Mouse (Mus musculus): Measurements from ENCODE around the gene Map3k11. TPM values are rescaled to one million over a fixed set of nuclear protein-coding genes. Genes with fewer than 3 reads are reported as not detected.

Gene Map3k11
- total and polyA plus RNA-seq, 3 experiments, result 22.2 to 145 (median 23.3) TPM

DNA sequence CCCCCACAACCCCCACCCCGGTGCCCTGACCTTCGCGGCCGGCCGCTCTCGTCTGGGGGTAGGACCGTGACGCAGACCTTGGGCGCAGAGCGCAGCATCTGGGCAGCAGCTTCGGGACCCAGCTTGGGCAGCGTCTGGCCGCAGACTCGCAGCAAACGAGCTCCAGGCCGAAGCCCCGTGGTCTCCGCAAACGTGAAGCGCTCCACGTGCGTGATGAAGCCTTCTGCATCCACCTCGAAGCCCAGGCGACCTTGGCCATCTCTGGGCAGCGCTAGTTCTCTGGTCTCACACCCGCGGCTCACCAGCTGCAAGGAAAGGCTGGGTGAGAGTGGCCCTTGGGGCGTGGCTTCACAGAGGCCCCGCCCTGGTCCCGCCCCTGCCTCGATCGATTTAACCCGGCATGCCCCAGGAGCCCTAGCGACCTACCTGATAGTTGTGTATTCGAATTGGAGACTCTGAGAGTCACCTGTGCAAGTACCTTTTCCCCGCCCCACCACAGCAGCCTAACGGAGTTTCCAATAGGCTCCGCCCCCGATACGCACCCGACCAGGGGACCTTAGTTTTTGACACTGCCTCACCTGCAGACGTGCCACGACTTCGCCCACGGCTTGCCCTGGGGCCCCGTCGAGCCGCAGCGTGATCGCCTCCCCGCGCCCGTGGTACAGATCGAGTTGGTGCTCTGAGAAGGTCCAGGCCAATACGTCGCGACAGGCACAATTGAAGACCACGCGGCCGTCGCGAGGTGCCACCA, 34.4 kb upstream of the Map3k11 start:
- ATAC-seq (ENCODE audit: extremely low read depth, insufficient number of reproducible peaks, low FRiP score, poor library complexity, severe bottlenecking) (no peak), DNase-seq (ENCODE audit: low spot score) (no peak)
- TF ChIP-seq GATA2 (IDR thresholded peaks at IDR 0.05; ENCODE audit: borderline replicate concordance, low read depth, low read length) (no peak), TAL1 (conservative IDR thresholded peaks at IDR 0.05; ENCODE audit: low read depth, low read length) (no peak), GATA1 (IDR thresholded peaks at IDR 0.05; ENCODE audit: borderline replicate concordance, low read length) (no peak), CTCF (IDR thresholded peaks at IDR 0.05; ENCODE audit: low read depth, low read length) (no peak), POLR2AphosphoS5 (IDR thresholded peaks at IDR 0.05; ENCODE audit: insufficient replicate concordance, low read depth, low read length) (no peak)
- Histone ChIP-seq H3K27me3 (ENCODE audit: insufficient read depth, low read length) (no peaks in the 10 kb centered on the region), H3K4me1 (ENCODE audit: insufficient read depth, low read depth, low read length) (peaks cover 9% of the 10 kb centered on the region), H3K4me3 (ENCODE audit: low read depth, low read length) (no peak overlapping the region; the same call in 1 of the 2 replicates), H3K9me3 (replicated peaks) (peaks cover 12% of the 10 kb centered on the region), H3K36me3 (replicated peaks) (peaks cover 94% of the 10 kb centered on the region)

DNA sequence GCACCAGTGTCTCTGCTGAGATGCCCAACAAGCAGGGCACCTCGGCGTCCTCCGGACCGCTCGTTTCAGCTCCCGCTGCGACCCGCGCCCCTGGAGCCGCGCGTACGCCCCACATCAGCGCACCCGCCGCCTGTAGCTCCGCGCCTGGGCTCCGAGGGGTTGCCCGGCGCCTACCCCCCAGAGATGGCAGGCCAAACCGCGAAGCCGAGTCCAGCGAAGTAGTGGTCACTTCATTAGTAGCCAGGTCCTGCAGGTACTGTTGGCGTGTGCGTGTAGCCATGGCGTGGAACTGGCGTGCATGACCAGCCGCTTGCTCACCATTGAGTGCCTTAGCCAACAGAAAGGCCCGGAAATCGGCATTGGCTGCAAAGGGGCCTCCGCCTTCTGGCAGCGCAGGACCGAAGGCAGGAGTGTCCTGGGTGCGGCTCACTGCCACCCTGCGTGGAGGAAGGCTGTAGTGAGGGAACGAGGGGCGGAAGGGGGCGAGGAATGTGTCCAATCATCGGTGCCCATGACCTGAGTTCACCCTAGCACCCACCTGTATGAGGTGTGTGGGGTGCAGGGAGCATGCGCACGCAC, 33.7 kb upstream of the Map3k11 start:
- DNase-seq (ENCODE audit: low spot score), result no peak
- no peaks in the 10 kb centered on the region for H3K27me3 ChIP-seq (ENCODE audit: insufficient read depth, low read length)
- no peak for ATAC-seq (ENCODE audit: extremely low read depth, insufficient number of reproducible peaks, low FRiP score, poor library complexity, severe bottlenecking)
- peaks cover 94% of the 10 kb centered on the region for H3K36me3 ChIP-seq (replicated peaks)
- H3K9me3 ChIP-seq (replicated peaks), result peaks cover 12% of the 10 kb centered on the region
- no peak overlapping the region for H3K4me3 ChIP-seq (ENCODE audit: low read depth, low read length)
- peaks cover 9% of the 10 kb centered on the region for H3K4me1 ChIP-seq (ENCODE audit: insufficient read depth, low read depth, low read length)
- TF ChIP-seq POLR2AphosphoS5 (IDR thresholded peaks at IDR 0.05; ENCODE audit: insufficient replicate concordance, low read depth, low read length) (no peak), GATA1 (IDR thresholded peaks at IDR 0.05; ENCODE audit: borderline replicate concordance, low read length) (no peak), CTCF (IDR thresholded peaks at IDR 0.05; ENCODE audit: low read depth, low read length) (no peak), GATA2 (IDR thresholded peaks at IDR 0.05; ENCODE audit: borderline replicate concordance, low read depth, low read length) (no peak), TAL1 (conservative IDR thresholded peaks at IDR 0.05; ENCODE audit: low read depth, low read length) (no peak)

DNA sequence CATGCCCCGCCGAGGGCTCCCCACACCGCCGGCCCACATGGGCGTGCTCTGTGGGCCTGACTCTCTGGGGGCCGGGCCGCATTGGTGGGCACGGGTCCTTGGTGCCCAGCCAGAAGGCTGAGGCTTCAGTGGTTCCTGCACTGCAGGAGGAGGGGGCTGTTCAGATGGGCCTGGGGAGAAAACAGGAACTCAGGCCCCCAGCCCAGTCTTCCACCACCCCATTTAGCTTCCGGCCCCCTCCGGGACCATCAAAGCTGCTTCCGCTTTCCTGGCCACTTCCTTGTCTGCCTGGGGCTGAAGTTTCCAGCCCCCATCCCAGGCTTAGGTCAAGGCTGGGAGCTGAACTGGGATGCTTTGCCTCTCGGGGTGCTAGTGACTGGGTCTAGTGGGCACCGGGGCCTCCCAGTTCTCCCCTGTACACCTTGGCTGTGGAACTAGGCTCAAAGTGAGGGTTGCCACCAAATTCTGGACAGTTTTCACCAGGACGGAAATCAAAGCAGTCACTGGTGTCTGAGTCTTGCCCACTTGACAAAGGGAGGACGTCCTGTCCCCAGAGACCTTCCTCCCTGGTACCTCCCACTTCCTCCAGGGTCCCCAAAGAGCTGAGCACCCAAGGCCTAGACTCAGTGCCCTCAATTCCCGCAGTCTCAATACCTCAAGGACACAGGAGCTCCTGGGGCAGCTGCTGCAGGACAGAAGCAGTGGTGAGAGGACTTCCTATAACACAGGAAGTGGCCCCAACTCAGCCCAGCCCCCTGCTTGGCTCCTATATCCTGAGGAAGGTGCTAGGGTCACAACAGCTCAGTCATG, 27.4 kb upstream of the Map3k11 start:
- peaks cover 86% of the 10 kb centered on the region for H3K36me3 ChIP-seq (replicated peaks)
- H3K4me1 ChIP-seq (ENCODE audit: insufficient read depth, low read depth, low read length), result peaks cover 68% of the 10 kb centered on the region
- no peaks in the 10 kb centered on the region for H3K9me3 ChIP-seq (replicated peaks)
- H3K4me3 ChIP-seq (ENCODE audit: low read depth, low read length), result no peak overlapping the region
- DNase-seq (ENCODE audit: low spot score), result no peak
- TF ChIP-seq GATA2 (IDR thresholded peaks at IDR 0.05; ENCODE audit: borderline replicate concordance, low read depth, low read length), result no peak
- no peak for TF ChIP-seq TAL1 (conservative IDR thresholded peaks at IDR 0.05; ENCODE audit: low read depth, low read length)
- no peak for TF ChIP-seq CTCF (IDR thresholded peaks at IDR 0.05; ENCODE audit: low read depth, low read length)
- TF ChIP-seq POLR2AphosphoS5 (IDR thresholded peaks at IDR 0.05; ENCODE audit: insufficient replicate concordance, low read depth, low read length), result no peak
- TF ChIP-seq GATA1 (IDR thresholded peaks at IDR 0.05; ENCODE audit: borderline replicate concordance, low read length), result no peak
- ATAC-seq (ENCODE audit: extremely low read depth, insufficient number of reproducible peaks, low FRiP score, poor library complexity, severe bottlenecking), result no peak
- H3K27me3 ChIP-seq (ENCODE audit: insufficient read depth, low read length), result no peaks in the 10 kb centered on the region

DNA sequence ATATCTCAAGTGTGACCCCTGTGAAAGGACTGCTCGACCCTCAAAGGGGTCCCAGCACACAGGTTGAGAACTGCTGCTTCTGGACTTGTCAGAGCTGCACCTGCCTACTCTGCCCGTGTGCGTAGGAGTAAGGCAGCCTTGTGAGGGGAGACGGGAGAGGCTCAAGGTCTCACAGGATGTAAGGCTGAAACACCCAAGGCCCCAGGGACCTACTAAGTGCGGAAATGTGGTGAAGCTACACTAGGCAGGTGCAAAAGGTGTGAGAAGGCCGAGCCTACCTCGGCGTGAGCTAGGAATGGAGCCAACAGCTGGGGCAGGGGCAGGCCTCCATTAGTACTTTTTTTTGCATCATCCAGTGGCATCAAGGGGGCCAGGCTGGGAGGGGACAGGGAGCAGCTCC, 26.2 kb upstream of the Map3k11 start:
- ATAC-seq (ENCODE audit: extremely low read depth, insufficient number of reproducible peaks, low FRiP score, poor library complexity, severe bottlenecking), result no peak
- no peak for DNase-seq (ENCODE audit: low spot score)
- no peaks in the 10 kb centered on the region; the same call in 1 of the 2 replicates for H3K27me3 ChIP-seq (ENCODE audit: insufficient read depth, low read length)
- peaks cover 78% of the 10 kb centered on the region for H3K4me1 ChIP-seq (ENCODE audit: insufficient read depth, low read depth, low read length)
- no peak for TF ChIP-seq POLR2AphosphoS5 (IDR thresholded peaks at IDR 0.05; ENCODE audit: insufficient replicate concordance, low read depth, low read length)
- no peak for TF ChIP-seq TAL1 (conservative IDR thresholded peaks at IDR 0.05; ENCODE audit: low read depth, low read length)
- TF ChIP-seq CTCF (IDR thresholded peaks at IDR 0.05; ENCODE audit: low read depth, low read length), result no peak
- TF ChIP-seq GATA1 (IDR thresholded peaks at IDR 0.05; ENCODE audit: borderline replicate concordance, low read length), result no peak
- TF ChIP-seq GATA2 (IDR thresholded peaks at IDR 0.05; ENCODE audit: borderline replicate concordance, low read depth, low read length), result no peak
- H3K36me3 ChIP-seq (replicated peaks), result peaks cover 88% of the 10 kb centered on the region
- peak overlapping the region; percentile 76; the same call in 1 of the 2 replicates for H3K4me3 ChIP-seq (ENCODE audit: low read depth, low read length)
- H3K9me3 ChIP-seq (replicated peaks), result no peaks in the 10 kb centered on the region

DNA sequence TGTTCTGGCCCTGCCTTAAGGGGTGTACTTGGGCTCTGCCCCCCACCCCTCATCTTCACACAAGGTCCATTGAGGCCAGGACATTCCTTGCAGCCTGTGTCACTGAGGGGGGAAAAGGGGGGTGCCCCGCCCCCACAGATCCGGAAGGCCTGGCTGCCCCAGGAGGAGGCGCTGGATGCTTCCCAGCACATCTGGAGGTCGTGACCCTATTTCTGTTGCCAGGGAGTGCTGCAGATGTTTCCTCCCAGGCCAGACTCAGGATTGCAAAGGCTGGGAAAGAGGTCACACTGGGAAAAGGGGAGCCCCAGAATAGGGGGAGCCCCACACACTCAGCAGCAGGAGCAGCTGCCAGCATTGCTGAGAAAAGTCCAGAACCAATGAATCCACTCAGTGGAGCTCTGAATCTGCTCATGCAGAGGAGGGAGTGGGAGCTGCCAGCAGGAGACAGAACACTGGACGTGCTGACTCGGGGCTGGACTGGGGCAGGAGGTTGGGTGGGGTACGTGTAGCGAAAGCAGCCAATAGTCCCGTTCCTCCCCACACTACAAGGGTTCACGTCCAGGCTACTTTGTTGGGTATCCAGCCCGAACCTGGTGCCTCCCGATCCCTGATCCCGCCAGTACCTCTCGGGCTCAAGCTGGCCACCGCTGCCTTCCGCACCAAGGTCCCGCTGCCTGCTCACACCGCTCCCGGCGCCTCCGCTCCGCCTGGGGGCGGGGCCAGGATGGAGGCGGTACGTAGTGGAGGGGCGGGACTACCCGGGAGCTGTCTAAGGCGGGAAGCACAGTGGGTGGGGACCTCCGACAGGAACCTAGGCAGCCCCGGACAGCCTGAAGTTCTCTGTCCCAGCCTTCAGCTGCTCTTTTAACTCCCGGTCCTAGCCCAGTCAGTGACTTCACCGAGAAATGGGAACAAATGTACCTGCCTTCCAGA, 25.3 kb upstream of the Map3k11 start, which contains the start of gene Sipa1:
Sipa1 (minus strand) TSS at position 727 of the 933 bp plus-strand sequence.
- Histone ChIP-seq H3K36me3 (replicated peaks) (peaks cover 88% of the 10 kb centered on the region), H3K4me1 (ENCODE audit: insufficient read depth, low read depth, low read length) (peaks cover 75% of the 10 kb centered on the region), H3K9me3 (replicated peaks) (no peaks in the 10 kb centered on the region), H3K4me3 (ENCODE audit: low read depth, low read length) (peak within 1 kb of the TSS; percentile 76), H3K27me3 (ENCODE audit: insufficient read depth, low read length) (no peaks in the 10 kb centered on the region; the same call in 1 of the 2 replicates)
- no peak for TF ChIP-seq GATA2 (IDR thresholded peaks at IDR 0.05; ENCODE audit: borderline replicate concordance, low read depth, low read length)
- TF ChIP-seq TAL1 (conservative IDR thresholded peaks at IDR 0.05; ENCODE audit: low read depth, low read length), result no peak
- TF ChIP-seq CTCF (IDR thresholded peaks at IDR 0.05; ENCODE audit: low read depth, low read length), result no peak
- no peak for TF ChIP-seq GATA1 (IDR thresholded peaks at IDR 0.05; ENCODE audit: borderline replicate concordance, low read length)
- TF ChIP-seq POLR2AphosphoS5 (IDR thresholded peaks at IDR 0.05; ENCODE audit: insufficient replicate concordance, low read depth, low read length), result no peak
- DNase-seq (ENCODE audit: low spot score) (peak; percentile 93), ATAC-seq (ENCODE audit: extremely low read depth, insufficient number of reproducible peaks, low FRiP score, poor library complexity, severe bottlenecking) (peak; percentile 74)
